Mouse (Mus musculus) olfactory bulb, adult 2 months (tissue): ENCODE results near the gene Rbfox3.

Source experiments
- CTCF ChIP-seq: fragments of 200-500 bp; IDR thresholded peaks from 2 replicates; pipeline ENCODE4 v1.5.1; 2012; ENCODE audit warnings: low read depth, mild to moderate bottlenecking, low read length, moderate library complexity; ENCODE audit not compliant: insufficient read depth
- POLR2A ChIP-seq: fragments of 200-500 bp; IDR thresholded peaks from 2 replicates; pipeline ENCODE4 v1.6.1; 2012; ENCODE audit warnings: mild to moderate bottlenecking, low read depth, low read length, moderate library complexity; ENCODE audit not compliant: insufficient read depth

- TF ChIP-seq CTCF (no peak), POLR2A (no peak)
Measured at GRCm38 (mm10) chr11:118859839-118860238, 51.6 kb downstream of the Rbfox3 start.
